Mouse (Mus musculus) embryonic fibroblast, embryonic 13.5 days (primary cell): ENCODE results near the gene Pla2r1.

Experiments used
- CTCF ChIP-seq: IDR thresholded peaks from 2 replicates; pipeline ENCODE4 v1.5.1; 2011; ENCODE audit warnings: mild to moderate bottlenecking, control low read depth, low read length, moderate library complexity, borderline replicate concordance; ENCODE audit not compliant: insufficient read depth
- POLR2A ChIP-seq: IDR thresholded peaks from 2 replicates; pipeline ENCODE4 v1.6.1; 2011; ENCODE audit warnings: low read depth, mild to moderate bottlenecking, control low read depth, low read length, moderate library complexity

GRCm38 (mm10) chr2:60514863-60515262, 38.2 kb downstream of the Pla2r1 start:
- TF ChIP-seq CTCF (no peak), POLR2A (no peak)
